Mouse (Mus musculus): ENCODE data around the gene Rtkn2. TPM values are rescaled to one million over a fixed set of nuclear protein-coding genes. Genes with fewer than 3 reads are reported as not detected.

Gene Rtkn2
- 1 to 10 TPM; 4.0 to 4.5 TPM for total RNA-seq (2021)

- peak; percentile 91 for DNase-seq
Observed at GRCm38 (mm10) chr10:67979401-67980157, at the start of gene Rtkn2. Gene Rtkn2, plus strand, starts transcription at chr10:67979570.

- no peak for DNase-seq
Observed at GRCm38 (mm10) chr10:67931328-67931727, 48.0 kb upstream of the Rtkn2 start.

DNA sequence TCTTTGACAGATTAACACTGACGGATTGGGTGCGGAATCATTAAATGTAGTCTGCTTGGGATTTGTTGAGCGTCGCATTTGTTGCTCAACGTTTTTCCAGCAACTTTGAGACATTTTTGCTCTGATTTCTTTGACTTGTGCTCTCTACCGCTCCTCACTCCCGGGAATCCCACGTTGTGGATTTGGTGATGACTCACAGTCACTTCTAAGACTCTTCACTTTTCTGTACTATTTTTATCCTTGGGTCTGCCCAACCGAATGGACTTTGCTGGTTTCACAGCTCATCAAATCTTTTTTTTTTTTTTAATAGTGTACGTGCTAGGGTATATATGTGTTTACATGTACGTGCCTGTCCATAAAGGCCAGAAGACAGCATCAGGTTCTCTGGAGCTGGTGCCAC, 46.6 kb upstream of the Rtkn2 start:
- no peak for DNase-seq

- no peak for DNase-seq
Observed at GRCm38 (mm10) chr10:67936944-67937343, 42.4 kb upstream of the Rtkn2 start.

- no peak for DNase-seq
Observed at GRCm38 (mm10) chr10:67937775-67938174, 41.6 kb upstream of the Rtkn2 start.

GRCm38 (mm10) chr10:67939546-67939945, 39.8 kb upstream of the Rtkn2 start:
- DNase-seq = no peak

DNA sequence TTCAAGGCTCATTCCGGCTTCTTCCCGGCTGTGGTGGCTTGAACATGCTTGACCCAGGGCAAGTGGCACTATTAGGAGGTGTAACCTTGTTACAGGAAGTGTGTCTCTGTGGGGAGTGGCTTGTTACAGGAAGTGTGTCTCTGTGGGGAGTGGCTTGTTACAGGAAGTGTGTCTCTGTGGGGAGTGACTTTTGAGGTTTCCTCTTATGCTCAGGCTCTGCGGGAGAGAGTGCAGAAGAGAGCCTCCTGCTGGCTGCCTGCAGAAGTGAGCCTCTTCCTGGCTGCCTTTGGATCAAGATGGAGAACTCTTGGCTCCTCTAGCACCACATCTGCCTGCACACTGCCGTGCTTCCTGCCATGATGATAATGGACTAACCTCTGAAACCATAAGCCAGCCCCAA, 35.9 kb upstream of the Rtkn2 start:
- DNase-seq = no peak

GRCm38 (mm10) chr10:67950059-67950748, 29.2 kb upstream of the Rtkn2 start:
- no peak for DNase-seq

GRCm38 (mm10) chr10:67951690-67952089, 27.7 kb upstream of the Rtkn2 start:
- no peak for DNase-seq

DNA sequence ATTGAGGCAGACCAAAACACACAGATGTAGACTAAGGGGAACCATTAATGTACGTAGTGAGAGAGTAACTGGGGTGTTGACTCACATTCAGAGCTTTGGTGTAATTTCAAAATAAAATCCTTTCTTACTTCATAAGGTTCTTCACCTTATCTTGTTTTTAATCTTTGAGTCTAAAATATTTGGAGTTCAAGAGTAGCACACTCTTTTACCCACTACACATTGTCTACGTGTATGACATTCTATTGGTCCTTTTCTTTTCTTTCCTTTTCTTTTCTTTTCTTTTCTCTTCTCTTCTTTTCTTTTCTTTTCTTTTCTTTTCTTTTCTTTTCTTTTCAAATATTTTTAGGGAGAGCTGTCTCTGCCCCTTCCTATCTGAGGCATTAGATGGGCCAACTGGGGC, 23.4 kb upstream of the Rtkn2 start:
- DNase-seq = no peak

DNA sequence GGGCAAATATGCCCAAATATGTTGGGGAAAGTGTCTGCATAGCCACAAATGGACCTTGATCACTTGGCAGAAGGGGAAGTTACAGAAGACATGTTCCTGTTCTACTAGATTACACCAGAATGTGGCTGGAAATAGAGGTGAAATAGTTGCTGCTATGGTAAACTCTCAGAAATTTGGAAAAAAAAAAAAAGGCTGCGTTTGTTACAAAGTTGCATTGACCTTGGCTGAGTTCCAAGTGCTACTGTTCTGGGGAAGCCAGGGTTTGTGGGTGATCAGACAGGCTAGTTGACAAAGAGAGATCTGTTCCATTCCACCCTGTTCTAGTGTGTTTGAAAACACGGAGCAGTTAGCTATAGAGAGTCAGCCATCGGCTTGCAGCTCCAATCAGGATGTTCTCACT, 19.4 kb upstream of the Rtkn2 start:
- DNase-seq = no peak

GRCm38 (mm10) chr10:67962496-67962895, 16.9 kb upstream of the Rtkn2 start:
- no peak for DNase-seq

- no peak for DNase-seq
Observed at GRCm38 (mm10) chr10:67964060-67964459, 15.3 kb upstream of the Rtkn2 start.

GRCm38 (mm10) chr10:67965251-67965986, 14.0 kb upstream of the Rtkn2 start:
- DNase-seq = no peak

- peak; percentile 25 for DNase-seq
Observed at GRCm38 (mm10) chr10:67966102-67966501, 13.3 kb upstream of the Rtkn2 start.

DNA sequence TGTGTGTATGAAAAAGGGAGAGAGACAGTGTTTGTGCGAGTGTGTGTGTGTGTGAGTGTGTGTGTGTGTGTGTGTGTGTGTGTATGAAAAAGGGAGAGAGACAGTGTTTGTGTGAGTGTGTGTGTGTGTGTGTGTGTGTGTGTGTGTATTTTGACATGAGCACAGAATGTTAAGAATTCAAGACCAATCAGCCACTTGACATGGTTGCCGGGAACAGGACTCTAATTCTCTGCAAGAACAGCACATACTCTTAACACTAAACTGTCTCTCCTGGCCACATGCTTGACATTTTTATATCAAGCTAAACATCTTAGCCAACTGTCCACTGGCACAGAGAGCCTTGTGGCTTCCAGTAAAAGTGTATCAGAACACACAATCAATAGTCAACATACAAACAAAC, 12.4 kb upstream of the Rtkn2 start:
- no peak for DNase-seq

DNA sequence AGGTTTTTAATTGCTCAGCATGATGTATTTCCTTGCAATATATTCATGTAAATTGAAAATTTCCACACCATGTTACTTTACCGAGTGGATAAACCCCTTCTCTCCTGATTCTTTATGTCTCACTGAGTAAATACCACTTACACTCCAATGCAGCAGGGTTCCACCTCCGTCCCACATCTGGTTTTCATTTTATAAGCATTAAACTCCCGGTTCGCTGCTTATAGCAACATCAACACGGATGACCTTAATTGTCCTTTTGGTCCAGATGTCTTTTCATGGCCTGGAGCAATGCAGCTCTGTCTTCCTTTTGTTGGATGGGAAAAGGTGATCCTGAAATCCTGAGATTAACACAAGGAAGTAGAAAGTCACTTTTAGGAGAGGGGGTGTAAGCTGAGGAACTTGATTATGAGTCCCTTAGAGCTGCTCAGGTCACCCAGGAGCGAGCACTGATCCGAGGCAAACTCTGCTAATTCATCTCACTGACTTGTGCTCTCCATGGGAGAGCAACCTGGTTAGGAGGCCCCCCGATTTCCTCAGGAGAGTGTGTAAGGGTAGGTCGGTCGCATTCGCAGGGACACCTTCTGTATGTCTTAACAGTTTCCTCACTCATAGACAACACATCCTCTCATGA, 8.1 kb upstream of the Rtkn2 start:
- DNase-seq = no peak

- DNase-seq = no peak
Observed at GRCm38 (mm10) chr10:67977271-67977670, 2.1 kb upstream of the Rtkn2 start.

DNA sequence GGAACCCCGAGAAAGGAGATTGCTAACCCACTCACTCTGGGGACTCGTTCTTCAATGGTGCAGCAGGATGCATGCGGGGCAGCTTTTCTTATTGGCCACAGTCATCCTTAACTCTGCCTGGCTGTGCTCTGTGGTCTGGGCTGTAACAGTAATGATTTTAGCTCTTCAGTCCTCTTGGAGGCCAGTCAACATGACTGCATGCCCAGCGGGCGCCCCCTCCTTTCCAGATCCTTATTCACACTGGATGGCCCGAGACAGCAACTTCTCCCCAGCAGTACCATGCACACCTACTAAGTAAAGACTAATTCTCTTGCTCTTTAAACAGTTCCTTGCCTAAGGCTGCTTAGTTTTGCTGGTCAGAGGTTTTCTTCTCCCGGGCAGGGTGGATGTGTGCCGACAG, 4.4 kb downstream of the Rtkn2 start:
- DNase-seq = no peak

- DNase-seq = peak; percentile 67
Observed at GRCm38 (mm10) chr10:67984271-67984943, 5.0 kb downstream of the Rtkn2 start.

GRCm38 (mm10) chr10:67985100-67985499, 5.7 kb downstream of the Rtkn2 start:
- DNase-seq = no peak

GRCm38 (mm10) chr10:67995356-67995755, 16.0 kb downstream of the Rtkn2 start:
- no peak for DNase-seq
